Mouse (Mus musculus) kidney, embryonic 16.5 days (tissue): Measurements from ENCODE around the gene Arhgap22. TPM values are rescaled to one million over a fixed set of nuclear protein-coding genes. Genes with fewer than 3 reads are reported as not detected.

Experiments used
- ATAC-seq: fragments of 200-750 bp; cut with Nextera tagmentation; 2 replicates; pipeline ENCODE4 v1.8.0; 2017; ENCODE audit warnings: moderate TSS enrichment; ENCODE audit not compliant: low FRiP score, low TSS enrichment
- H3K27ac ChIP-seq: fragments of 300-500 bp; sonication (generic); 2 replicates; pipeline ENCODE4 v1.5.1; 2014; ENCODE audit warnings: low read length
- H3K27me3 ChIP-seq: fragments of 300-500 bp; sonication (generic); 2 replicates; pipeline ENCODE4 v1.6.1; 2014; ENCODE audit warnings: low read length, control low read depth, mixed read lengths; ENCODE audit not compliant: insufficient read depth
- H3K36me3 ChIP-seq: fragments of 300-500 bp; sonication (generic); 2 replicates; pipeline ENCODE4 v1.6.1; 2014; ENCODE audit warnings: low read length, control low read depth, mixed read lengths; ENCODE audit not compliant: insufficient read depth
- H3K4me1 ChIP-seq: fragments of 300-500 bp; sonication (generic); 2 replicates; pipeline ENCODE4 v1.6.1; 2014; ENCODE audit warnings: low read length, control low read depth, mixed read lengths; ENCODE audit not compliant: insufficient read depth
- H3K4me2 ChIP-seq: fragments of 300-500 bp; sonication (generic); replicated peaks from 2 replicates; pipeline ENCODE4 v1.6.1; 2014; ENCODE audit warnings: low read depth, low read length
- H3K4me3 ChIP-seq: fragments of 300-500 bp; sonication (generic); 2 replicates; pipeline ENCODE4 v1.5.1; 2014; ENCODE audit warnings: mild to moderate bottlenecking, low read length
- H3K9ac ChIP-seq: fragments of 300-500 bp; sonication (generic); replicated peaks from 2 replicates; pipeline ENCODE4 v1.6.1; 2014; ENCODE audit warnings: low read length
- H3K9me3 ChIP-seq: fragments of 300-500 bp; sonication (generic); 2 replicates; pipeline ENCODE4 v1.6.1; 2016; ENCODE audit warnings: low read length, control low read depth
- WGBS: fragments of 180-500 bp; shearing (Covaris S2); extraction: QIAGEN DNeasy Blood & Tissue Kit; methylation state at CpG from one replicate; pipeline ENCODE4 v1.1.7; 2014; 5-methylcytosine and 5-hydroxymethylcytosine counted together
- polyA plus RNA-seq: library from polyadenylated mRNA; unstranded; fragments of >200 nt; fragmentation: Nextera tagmentation; extraction: Ambion mirVana; gene quantifications from 2 replicates; pipeline ENCODE4 v1.2.1, GENCODE M21; 2015

Gene Arhgap22
- polyA plus RNA-seq, 1 experiment from 2014 or later, result 3.7 TPM

GRCm38 (mm10) chr14:33370056-33370455 lies 156.2 kb downstream of the Arhgap22 start:
- H3K4me2 ChIP-seq, result peak overlapping the region; percentile 42
- no peaks in the 10 kb centered on the region for H3K9me3 ChIP-seq
- H3K4me3 ChIP-seq, result peak overlapping the region; percentile 15
- ATAC-seq, result peak; percentile 74
- H3K27ac ChIP-seq, result no peak overlapping the region
- 8% methylated on average over 7 of the region's 7 CpGs for WGBS
- no peaks in the 10 kb centered on the region for H3K27me3 ChIP-seq
- peaks cover 5% of the 10 kb centered on the region; the same call in 1 of the 2 replicates for H3K4me1 ChIP-seq
- 0 out of 2 replicates have a peak overlapping the region, but pooled peaks have one; percentile 36 for H3K9ac ChIP-seq
- H3K36me3 ChIP-seq, result no peaks in the 10 kb centered on the region

- Histone ChIP-seq H3K4me3 (no peak overlapping the region), H3K27me3 (no peaks in the 10 kb centered on the region), H3K27ac (no peak overlapping the region), H3K4me2 (no peak overlapping the region), H3K4me1 (peaks cover 5% of the 10 kb centered on the region; the same call in 1 of the 2 replicates), H3K9me3 (no peaks in the 10 kb centered on the region), H3K36me3 (no peaks in the 10 kb centered on the region), H3K9ac (no peak overlapping the region)
- WGBS, result 24% methylated on average over 3 of the region's 3 CpGs
- peak; percentile 49; the same call in 1 of the 2 replicates for ATAC-seq
Measured at GRCm38 (mm10) chr14:33371248-33371647, 157.4 kb downstream of the Arhgap22 start.

DNA sequence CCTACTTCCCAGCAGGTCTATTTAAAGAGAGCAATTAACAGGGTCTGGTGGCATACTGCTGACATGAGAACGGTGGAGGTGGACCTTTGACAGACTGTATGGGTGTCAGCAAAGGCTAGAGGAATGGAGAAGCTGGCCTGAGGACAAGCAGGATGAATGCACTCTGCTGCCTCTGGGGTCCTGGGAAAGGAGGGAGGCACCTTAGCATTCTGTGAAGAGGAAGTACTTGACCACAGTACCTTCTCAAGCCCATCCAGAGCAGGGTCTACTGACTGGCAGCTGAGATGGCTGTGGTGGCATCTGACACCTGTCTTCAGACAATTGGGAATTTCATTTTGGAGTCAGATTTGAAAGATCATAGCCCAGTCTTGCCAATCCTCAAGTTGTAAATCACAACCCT lies 159.4 kb downstream of the Arhgap22 start:
- Histone ChIP-seq H3K4me2 (no peak overlapping the region), H3K36me3 (no peaks in the 10 kb centered on the region), H3K9me3 (no peaks in the 10 kb centered on the region), H3K4me1 (peaks cover 5% of the 10 kb centered on the region; the same call in 1 of the 2 replicates), H3K27me3 (no peaks in the 10 kb centered on the region), H3K4me3 (no peak overlapping the region), H3K9ac (no peak overlapping the region), H3K27ac (no peak overlapping the region)
- 77% methylated on average over 1 of the region's 1 CpGs for WGBS
- no peak for ATAC-seq

DNA sequence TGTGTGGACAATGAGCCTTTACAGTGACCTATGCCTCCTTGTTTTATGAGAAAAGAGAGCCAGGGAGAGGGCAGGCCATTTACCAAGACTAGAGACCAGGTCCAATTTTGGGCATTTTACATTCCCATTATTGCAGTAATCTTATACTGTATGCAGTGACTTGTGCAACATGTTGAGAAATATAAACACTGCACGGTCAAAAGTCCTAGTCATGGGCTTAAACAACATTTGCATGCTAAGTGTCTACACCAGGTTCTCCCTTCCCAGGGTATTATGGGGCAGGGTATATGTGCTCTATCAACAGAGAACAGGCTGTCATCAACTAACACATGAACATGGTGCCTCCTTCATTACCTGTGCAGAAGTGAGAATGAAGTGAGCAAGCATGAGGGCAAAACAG lies 160.3 kb downstream of the Arhgap22 start:
- Histone ChIP-seq H3K27me3 (no peaks in the 10 kb centered on the region), H3K36me3 (0 out of 2 replicates have a peak, but pooled peaks cover 3% of the 10 kb centered on the region), H3K9ac (no peak overlapping the region), H3K9me3 (no peaks in the 10 kb centered on the region), H3K4me2 (no peak overlapping the region), H3K4me1 (peaks cover 5% of the 10 kb centered on the region; the same call in 1 of the 2 replicates), H3K27ac (no peak overlapping the region), H3K4me3 (no peak overlapping the region)
- 82% methylated on average over 1 of the region's 1 CpGs for WGBS
- no peak for ATAC-seq

DNA sequence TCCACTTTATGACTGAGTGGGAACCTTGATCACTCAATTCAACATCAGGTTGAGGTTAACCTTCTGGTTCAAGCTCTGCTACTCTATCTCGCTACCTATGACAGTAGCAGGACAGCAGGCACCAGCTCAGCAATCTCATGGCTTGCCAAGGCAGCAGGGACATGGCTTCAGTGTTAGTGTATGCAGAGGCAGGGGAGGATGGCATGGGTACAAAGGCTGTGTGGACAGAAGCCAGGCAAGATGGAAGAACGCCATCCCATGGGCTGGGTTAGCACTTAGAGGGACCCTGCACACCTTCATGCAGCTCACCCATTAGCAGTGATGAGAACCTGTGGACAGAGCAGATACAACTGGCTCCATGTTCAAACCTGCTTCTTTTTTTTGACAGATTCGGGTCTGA lies 163.4 kb downstream of the Arhgap22 start:
- WGBS, result 90% methylated on average over 3 of the region's 3 CpGs
- Histone ChIP-seq H3K4me3 (no peak overlapping the region), H3K4me1 (no peaks in the 10 kb centered on the region), H3K4me2 (no peak overlapping the region), H3K9ac (no peak overlapping the region), H3K9me3 (no peaks in the 10 kb centered on the region), H3K27ac (no peak overlapping the region), H3K36me3 (0 out of 2 replicates have a peak, but pooled peaks cover 9% of the 10 kb centered on the region), H3K27me3 (no peaks in the 10 kb centered on the region)
- no peak for ATAC-seq

DNA sequence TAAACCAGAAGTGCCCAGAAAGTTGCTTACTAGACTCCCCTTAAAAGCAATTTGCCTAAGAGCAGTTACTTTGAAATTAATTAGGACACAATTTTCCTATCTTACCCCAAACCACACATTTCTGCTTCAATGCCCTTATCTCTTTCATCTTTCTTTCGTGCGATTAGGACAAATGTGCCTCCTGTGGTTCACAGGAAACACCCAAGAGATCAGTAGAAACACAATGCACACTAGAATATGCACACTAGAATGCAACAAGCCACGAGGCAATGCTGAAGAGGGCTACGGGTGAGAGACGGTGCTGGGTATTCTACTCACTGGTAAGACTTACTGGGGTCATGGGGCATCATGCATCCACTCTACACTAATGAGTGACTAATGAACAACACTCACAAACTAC lies 164.9 kb downstream of the Arhgap22 start:
- Histone ChIP-seq H3K36me3 (peaks cover 11% of the 10 kb centered on the region), H3K9ac (no peak overlapping the region), H3K4me2 (no peak overlapping the region), H3K9me3 (no peaks in the 10 kb centered on the region), H3K4me1 (no peaks in the 10 kb centered on the region), H3K27me3 (no peaks in the 10 kb centered on the region), H3K4me3 (no peak overlapping the region), H3K27ac (no peak overlapping the region)
- no peak for ATAC-seq
- 75% methylated on average over 5 of the region's 5 CpGs for WGBS

- no peaks in the 10 kb centered on the region for H3K4me1 ChIP-seq
- H3K27ac ChIP-seq, result no peak overlapping the region
- H3K27me3 ChIP-seq, result no peaks in the 10 kb centered on the region
- no peaks in the 10 kb centered on the region for H3K9me3 ChIP-seq
- WGBS, result 83% methylated on average over 6 of the region's 6 CpGs
- H3K9ac ChIP-seq, result no peak overlapping the region
- no peak overlapping the region for H3K4me3 ChIP-seq
- H3K36me3 ChIP-seq, result peaks cover 16% of the 10 kb centered on the region
- no peak overlapping the region for H3K4me2 ChIP-seq
- ATAC-seq, result no peak
Measured at GRCm38 (mm10) chr14:33380830-33381457, 167.1 kb downstream of the Arhgap22 start.

DNA sequence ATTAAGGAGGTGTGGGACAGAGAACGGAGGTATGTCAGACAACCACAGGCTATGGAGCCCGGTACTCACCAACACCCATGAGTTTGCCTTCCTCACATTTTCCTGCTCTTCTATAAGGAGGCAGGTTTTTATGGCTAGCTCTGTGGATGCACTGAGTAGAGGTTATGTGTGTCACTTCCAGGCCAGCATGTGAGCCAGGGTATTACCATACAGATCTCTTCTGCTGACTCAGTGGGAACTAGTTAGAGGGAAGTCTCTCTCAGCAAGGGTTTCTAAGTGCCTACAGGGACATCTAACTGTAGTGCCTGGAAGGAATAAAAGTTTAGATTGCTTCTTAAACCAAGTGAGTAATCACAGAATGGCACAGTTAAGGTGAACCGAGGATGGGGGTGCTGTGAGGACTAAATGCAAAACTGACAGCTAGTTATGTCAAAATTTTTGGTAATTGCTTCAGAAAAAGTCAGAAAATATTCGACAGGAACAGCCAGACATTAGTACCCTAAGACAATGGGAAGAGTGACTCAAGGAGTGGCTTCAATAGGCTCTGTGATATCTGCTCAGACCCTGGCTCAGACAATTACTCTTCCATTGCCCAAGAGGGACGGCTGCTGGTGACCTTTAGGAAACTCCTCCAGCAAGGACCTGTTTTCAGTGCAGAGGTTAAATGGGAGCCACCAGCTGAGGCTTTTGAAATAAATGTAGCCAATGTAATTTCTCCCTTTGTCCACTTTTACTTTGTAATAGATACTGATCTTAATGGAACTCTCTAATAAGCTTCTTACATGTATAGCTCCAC lies 184.4 kb downstream of the Arhgap22 start:
- Histone ChIP-seq H3K27me3 (no peaks in the 10 kb centered on the region), H3K9me3 (no peaks in the 10 kb centered on the region), H3K9ac (no peak overlapping the region), H3K27ac (no peak overlapping the region), H3K36me3 (peaks cover 6% of the 10 kb centered on the region; the same call in 1 of the 2 replicates), H3K4me2 (no peak overlapping the region), H3K4me1 (no peaks in the 10 kb centered on the region), H3K4me3 (no peak overlapping the region)
- ATAC-seq, result no peak
- 80% methylated on average over 5 of the region's 5 CpGs for WGBS

- Histone ChIP-seq H3K4me1 (no peaks in the 10 kb centered on the region), H3K9ac (no peak overlapping the region)
- WGBS, result 76% methylated on average over 3 of the region's 3 CpGs
Measured at GRCm38 (mm10) chr14:33400019-33400418, 186.2 kb downstream of the Arhgap22 start.

GRCm38 (mm10) chr14:33402331-33402730 lies 188.5 kb downstream of the Arhgap22 start:
- H3K36me3 ChIP-seq, result peaks cover 13% of the 10 kb centered on the region
- H3K4me2 ChIP-seq, result no peak overlapping the region
- H3K4me3 ChIP-seq, result no peak overlapping the region
- H3K9me3 ChIP-seq, result no peaks in the 10 kb centered on the region
- no peaks in the 10 kb centered on the region for H3K4me1 ChIP-seq
- no peak overlapping the region for H3K27ac ChIP-seq
- H3K27me3 ChIP-seq, result no peaks in the 10 kb centered on the region
- H3K9ac ChIP-seq, result no peak overlapping the region
- WGBS, result 98% methylated on average over 1 of the region's 1 CpGs
- no peak for ATAC-seq

More at GRCm38 (mm10) chr14:33400019-33400418, 186.2 kb downstream of the Arhgap22 start:
- Histone ChIP-seq H3K4me3 (no peak overlapping the region), H3K27me3 (no peaks in the 10 kb centered on the region), H3K27ac (no peak overlapping the region), H3K36me3 (peaks cover 6% of the 10 kb centered on the region; the same call in 1 of the 2 replicates), H3K4me2 (no peak overlapping the region), H3K9me3 (no peaks in the 10 kb centered on the region)
- ATAC-seq, result no peak
